Mouse (Mus musculus): ENCODE results near the gene Mrpl10. TPM values are rescaled to one million over a fixed set of nuclear protein-coding genes. Genes with fewer than 3 reads are reported as not detected.
A peak's percentile ranks its signal among the peaks of the same experiment; 100 is the strongest.

Mrpl10 gene
- polyA plus RNA-seq, 1 experiment from 2014 or later: 66.9 TPM

DNA sequence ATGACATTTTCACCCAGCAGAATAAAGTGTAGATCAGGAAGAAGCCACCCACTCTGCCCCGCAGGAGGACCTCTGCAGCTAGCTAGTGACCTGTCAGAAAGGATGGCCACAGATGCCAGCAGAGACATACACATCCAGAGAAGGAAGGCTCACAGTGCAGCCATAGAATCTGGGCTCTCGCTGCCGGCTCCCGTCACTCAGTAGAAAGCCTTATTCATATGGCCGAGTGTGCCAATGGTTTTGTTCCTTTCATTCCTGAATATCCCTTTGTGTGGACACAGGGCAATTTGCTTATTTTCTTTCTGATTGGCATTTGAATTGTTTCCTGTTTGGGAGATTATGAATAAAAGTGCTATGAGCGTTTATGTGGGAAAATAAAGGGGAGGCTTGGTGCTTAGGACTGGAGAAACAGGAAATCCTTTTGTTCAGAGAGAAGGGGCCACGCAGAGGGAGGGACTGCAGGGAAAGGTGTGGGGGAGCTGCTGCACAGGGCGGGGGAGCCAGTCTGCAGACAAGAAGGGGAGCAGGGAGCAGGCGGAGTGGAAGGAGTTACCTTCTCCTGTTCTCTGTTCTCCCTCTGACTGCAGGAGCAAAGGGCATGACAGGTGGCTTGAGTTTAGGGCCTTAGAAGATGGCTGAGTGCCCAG, 22.0 kb downstream of the Mrpl10 start:
- Histone ChIP-seq H3K9ac (ENCODE audit: low read depth, low read length) (no peak overlapping the region; the same call in 1 of the 2 replicates), H3K4me3 (ENCODE audit: low read length) (no peak overlapping the region)

DNA sequence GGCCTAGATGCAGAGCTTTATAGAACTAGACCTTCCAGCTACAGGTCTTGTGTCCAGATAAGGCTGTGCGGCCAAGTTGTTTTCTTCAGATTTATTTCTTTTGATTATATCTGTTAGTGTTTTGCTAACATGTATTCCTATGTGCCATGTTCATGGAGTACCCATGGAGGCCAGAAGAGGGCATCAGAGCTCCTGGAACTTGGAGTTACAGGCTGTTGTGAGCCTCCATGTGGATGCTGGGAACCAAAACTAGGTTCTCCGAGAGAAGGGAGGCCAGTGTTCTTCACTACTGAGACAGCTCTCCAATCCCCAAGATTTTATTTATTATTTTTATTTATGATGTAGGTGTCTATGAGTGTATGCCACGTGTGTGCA, 22.5 kb downstream of the Mrpl10 start:
- Histone ChIP-seq H3K27me3 (replicated peaks; ENCODE audit: control insufficient read depth, insufficient read depth, low read length) (no peaks in the 10 kb centered on the region), H3K27ac (ENCODE audit: low read depth, low read length) (no peak overlapping the region)

More for the DNA sequence above, 22.0 kb downstream of the Mrpl10 start:
- Histone ChIP-seq H3K4me1 (ENCODE audit: control insufficient read depth, insufficient read depth, low read depth, low read length) (no peaks in the 10 kb centered on the region), H3K9me3 (ENCODE audit: control insufficient read depth, low read length) (no peaks in the 10 kb centered on the region), H3K27ac (ENCODE audit: low read depth, low read length) (no peak overlapping the region; the same call in 1 of the 2 replicates), H3K4me2 (ENCODE audit: low read length) (no peak overlapping the region), H3K36me3 (ENCODE audit: control insufficient read depth, insufficient read depth, low read length) (peaks cover 16% of the 10 kb centered on the region), H3K27me3 (replicated peaks; ENCODE audit: control insufficient read depth, insufficient read depth, low read length) (no peaks in the 10 kb centered on the region)
- WGBS: 37% methylated on average over 9 of the region's 9 CpGs
- ATAC-seq: no peak

DNA sequence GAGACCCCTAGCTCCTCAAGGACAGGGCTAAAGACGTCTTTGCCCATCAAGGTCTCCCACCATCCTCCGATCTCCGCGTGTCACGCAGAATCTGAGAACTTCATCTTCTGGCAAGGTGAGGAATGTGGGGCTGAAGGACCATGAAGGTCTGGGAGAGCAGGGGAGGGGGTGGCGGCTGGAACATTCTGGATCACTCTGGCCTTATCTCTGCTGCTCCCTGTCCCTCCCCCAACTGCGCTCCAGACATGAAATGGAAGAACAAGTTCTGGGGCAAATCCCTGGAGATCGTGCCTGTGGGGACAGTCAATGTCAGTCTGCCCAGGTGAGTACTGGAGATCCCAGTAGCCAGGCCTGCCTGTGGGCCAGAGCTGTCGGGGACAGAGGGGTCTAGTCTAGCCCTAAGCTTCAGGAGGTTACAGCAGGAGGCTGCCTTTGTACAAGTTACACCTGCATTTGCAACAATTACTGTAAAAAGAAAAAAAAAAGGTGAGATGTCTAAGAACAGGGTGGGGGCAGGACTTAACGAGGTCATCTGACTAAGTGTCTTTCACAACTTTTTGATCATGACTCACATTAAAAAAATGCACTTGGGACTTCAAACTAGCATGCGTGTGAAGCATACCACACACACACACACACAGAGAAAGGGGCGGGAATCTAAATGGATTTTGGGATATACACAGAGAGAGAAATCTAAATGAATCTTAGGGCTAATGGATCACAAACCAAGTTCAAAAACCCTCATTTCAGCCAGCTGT, 24.4 kb downstream of the Mrpl10 start:
- peaks cover 9% of the 10 kb centered on the region for H3K36me3 ChIP-seq (ENCODE audit: control insufficient read depth, insufficient read depth, low read length)
- no peak overlapping the region for H3K27ac ChIP-seq (ENCODE audit: low read depth, low read length)
- no peak for ATAC-seq

More for the DNA sequence above, 22.5 kb downstream of the Mrpl10 start:
- 89% methylated on average over 3 of the region's 3 CpGs for whole genome bisulfite sequencing
- Histone ChIP-seq H3K4me1 (ENCODE audit: control insufficient read depth, insufficient read depth, low read depth, low read length) (no peaks in the 10 kb centered on the region), H3K4me2 (ENCODE audit: low read length) (no peak overlapping the region), H3K4me3 (ENCODE audit: low read length) (no peak overlapping the region), H3K9ac (ENCODE audit: low read depth, low read length) (no peak overlapping the region), H3K36me3 (ENCODE audit: control insufficient read depth, insufficient read depth, low read length) (peaks cover 14% of the 10 kb centered on the region), H3K9me3 (ENCODE audit: control insufficient read depth, low read length) (no peaks in the 10 kb centered on the region)
- no peak for ATAC-seq

DNA sequence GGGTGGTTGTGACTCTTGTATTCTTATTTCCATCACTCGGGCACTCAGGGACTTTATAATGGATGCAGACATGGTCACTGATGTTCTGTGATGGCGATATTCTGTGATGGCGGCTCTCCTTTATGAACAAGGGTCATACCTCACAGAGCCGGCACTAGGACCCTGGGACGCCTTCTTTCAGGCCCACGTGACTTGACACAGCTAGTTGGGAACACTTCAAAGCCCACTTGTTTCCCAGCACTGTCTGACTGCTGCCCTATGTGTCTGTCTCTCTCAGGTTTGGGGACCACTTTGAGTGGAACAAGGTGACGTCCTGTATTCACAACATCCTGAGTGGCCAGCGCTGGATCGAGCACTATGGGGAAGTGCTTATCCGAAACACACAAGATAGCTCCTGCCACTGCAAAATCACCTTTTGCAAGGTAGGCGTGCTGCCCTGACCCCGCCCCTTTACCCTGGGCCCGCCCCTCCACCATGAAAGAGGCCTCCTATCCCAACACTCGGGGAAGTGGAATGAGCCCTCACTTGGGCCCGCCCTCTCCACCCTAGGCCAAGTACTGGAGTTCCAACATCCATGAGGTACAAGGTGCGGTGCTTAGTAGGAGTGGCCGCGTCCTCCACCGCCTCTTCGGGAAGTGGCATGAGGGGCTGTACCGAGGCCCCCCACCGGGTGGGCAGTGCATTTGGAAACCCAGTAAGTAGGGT, 25.4 kb downstream of the Mrpl10 start:
- no peak for ATAC-seq
- Histone ChIP-seq H3K4me1 (ENCODE audit: control insufficient read depth, insufficient read depth, low read depth, low read length) (no peaks in the 10 kb centered on the region), H3K9me3 (ENCODE audit: control insufficient read depth, low read length) (no peaks in the 10 kb centered on the region), H3K4me2 (ENCODE audit: low read length) (no peak overlapping the region), H3K27ac (ENCODE audit: low read depth, low read length) (no peak overlapping the region), H3K36me3 (ENCODE audit: control insufficient read depth, insufficient read depth, low read length) (peaks cover 2% of the 10 kb centered on the region; the same call in 1 of the 2 replicates), H3K9ac (ENCODE audit: low read depth, low read length) (no peak overlapping the region), H3K27me3 (replicated peaks; ENCODE audit: control insufficient read depth, insufficient read depth, low read length) (no peaks in the 10 kb centered on the region), H3K4me3 (ENCODE audit: low read length) (no peak overlapping the region)
- 46% methylated on average over 21 of the region's 22 CpGs for WGBS

More for the DNA sequence above, 24.4 kb downstream of the Mrpl10 start:
- H3K4me3 ChIP-seq (ENCODE audit: low read length): no peak overlapping the region
- H3K4me2 ChIP-seq (ENCODE audit: low read length): no peak overlapping the region
- H3K9me3 ChIP-seq (ENCODE audit: control insufficient read depth, low read length): no peaks in the 10 kb centered on the region
- H3K9ac ChIP-seq (ENCODE audit: low read depth, low read length): no peak overlapping the region
- H3K4me1 ChIP-seq (ENCODE audit: control insufficient read depth, insufficient read depth, low read depth, low read length): no peaks in the 10 kb centered on the region
- 88% methylated on average over 12 of the region's 12 CpGs for WGBS
- H3K27me3 ChIP-seq (replicated peaks; ENCODE audit: control insufficient read depth, insufficient read depth, low read length): no peaks in the 10 kb centered on the region

DNA sequence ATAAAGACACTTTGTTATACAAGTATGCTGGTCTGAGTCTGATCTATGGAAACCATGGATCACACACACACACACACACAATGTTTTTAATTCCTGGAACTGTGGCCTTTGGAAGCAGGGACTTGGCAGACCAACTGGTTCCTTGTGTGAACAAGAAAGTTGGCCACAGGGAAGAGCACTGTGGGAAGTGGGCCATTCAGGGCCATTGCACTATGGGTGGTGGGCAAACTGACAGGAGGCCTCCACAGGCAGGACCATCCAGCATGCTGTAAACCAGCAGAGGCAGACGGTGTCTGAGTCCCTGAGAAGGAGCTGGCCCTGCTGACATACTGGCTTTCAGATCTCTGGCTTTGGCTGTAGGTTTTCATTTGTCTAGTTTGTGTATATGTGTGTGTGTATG, 28.0 kb downstream of the Mrpl10 start:
- Histone ChIP-seq H3K9me3 (ENCODE audit: control insufficient read depth, low read length) (no peaks in the 10 kb centered on the region), H3K36me3 (ENCODE audit: control insufficient read depth, insufficient read depth, low read length) (peaks cover 2% of the 10 kb centered on the region; the same call in 1 of the 2 replicates), H3K9ac (ENCODE audit: low read depth, low read length) (no peak overlapping the region), H3K4me2 (ENCODE audit: low read length) (no peak overlapping the region), H3K27ac (ENCODE audit: low read depth, low read length) (no peak overlapping the region), H3K27me3 (replicated peaks; ENCODE audit: control insufficient read depth, insufficient read depth, low read length) (no peaks in the 10 kb centered on the region), H3K4me3 (ENCODE audit: low read length) (no peak overlapping the region), H3K4me1 (ENCODE audit: control insufficient read depth, insufficient read depth, low read depth, low read length) (no peaks in the 10 kb centered on the region)
- peak; percentile 55; the same call in 1 of the 2 replicates for ATAC-seq
- 53% methylated on average over 1 of the region's 1 CpGs for WGBS

DNA sequence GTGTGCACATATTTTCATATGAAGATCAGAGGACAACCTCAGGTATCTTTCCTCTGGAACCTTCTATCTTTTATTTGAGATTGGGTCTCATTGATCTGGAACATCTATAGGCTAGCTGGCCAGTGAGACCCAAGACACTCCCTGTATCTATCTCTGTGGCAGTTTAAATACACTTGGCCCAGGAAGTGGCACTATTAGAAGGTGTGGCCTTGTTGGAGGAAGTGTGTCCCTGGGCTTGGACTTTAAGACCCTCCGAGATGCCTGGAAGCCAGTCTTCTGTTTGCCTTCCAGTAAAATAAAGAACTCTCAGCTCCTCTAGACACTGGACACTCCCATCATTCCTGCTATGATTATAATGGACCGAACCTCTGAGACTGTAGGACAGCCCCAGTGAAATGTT, 28.4 kb downstream of the Mrpl10 start:
- H3K27ac ChIP-seq (ENCODE audit: low read depth, low read length): no peak overlapping the region
- H3K9ac ChIP-seq (ENCODE audit: low read depth, low read length): no peak overlapping the region
- no peaks in the 10 kb centered on the region for H3K9me3 ChIP-seq (ENCODE audit: control insufficient read depth, low read length)
- H3K36me3 ChIP-seq (ENCODE audit: control insufficient read depth, insufficient read depth, low read length): 0 out of 2 replicates have a peak, but pooled peaks cover 2% of the 10 kb centered on the region
- H3K4me3 ChIP-seq (ENCODE audit: low read length): no peak overlapping the region
- H3K4me2 ChIP-seq (ENCODE audit: low read length): no peak overlapping the region
- ATAC-seq: no peak
- no peaks in the 10 kb centered on the region for H3K27me3 ChIP-seq (replicated peaks; ENCODE audit: control insufficient read depth, insufficient read depth, low read length)
- 93% methylated on average over 2 of the region's 2 CpGs for WGBS
- no peaks in the 10 kb centered on the region for H3K4me1 ChIP-seq (ENCODE audit: control insufficient read depth, insufficient read depth, low read depth, low read length)

DNA sequence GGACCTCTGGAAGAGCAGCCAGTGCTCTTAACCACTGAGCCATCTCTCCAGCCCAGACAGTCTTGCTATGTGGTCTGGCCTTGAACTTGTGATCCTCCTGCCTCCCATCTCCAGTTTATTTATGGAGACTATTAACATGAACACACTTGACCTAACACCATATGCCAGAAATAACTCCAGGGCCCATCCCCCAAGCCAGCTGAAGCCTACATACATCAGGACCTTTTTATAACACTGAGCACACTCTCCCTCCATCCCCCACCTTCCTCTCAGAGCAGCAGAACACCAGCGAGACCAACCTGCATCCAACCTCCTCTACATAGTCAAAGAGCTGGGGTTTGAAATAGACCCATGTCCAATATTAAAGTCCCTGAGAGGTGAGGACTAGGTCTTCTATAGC, 29.8 kb downstream of the Mrpl10 start:
- 82% methylated on average over 1 of the region's 1 CpGs for WGBS
- Histone ChIP-seq H3K4me2 (ENCODE audit: low read length) (no peak overlapping the region), H3K9me3 (ENCODE audit: control insufficient read depth, low read length) (no peaks in the 10 kb centered on the region), H3K36me3 (ENCODE audit: control insufficient read depth, insufficient read depth, low read length) (0 out of 2 replicates have a peak, but pooled peaks cover 2% of the 10 kb centered on the region), H3K4me3 (ENCODE audit: low read length) (no peak overlapping the region), H3K27ac (ENCODE audit: low read depth, low read length) (no peak overlapping the region), H3K9ac (ENCODE audit: low read depth, low read length) (no peak overlapping the region), H3K4me1 (ENCODE audit: control insufficient read depth, insufficient read depth, low read depth, low read length) (no peaks in the 10 kb centered on the region), H3K27me3 (replicated peaks; ENCODE audit: control insufficient read depth, insufficient read depth, low read length) (no peaks in the 10 kb centered on the region)
- ATAC-seq: no peak

DNA sequence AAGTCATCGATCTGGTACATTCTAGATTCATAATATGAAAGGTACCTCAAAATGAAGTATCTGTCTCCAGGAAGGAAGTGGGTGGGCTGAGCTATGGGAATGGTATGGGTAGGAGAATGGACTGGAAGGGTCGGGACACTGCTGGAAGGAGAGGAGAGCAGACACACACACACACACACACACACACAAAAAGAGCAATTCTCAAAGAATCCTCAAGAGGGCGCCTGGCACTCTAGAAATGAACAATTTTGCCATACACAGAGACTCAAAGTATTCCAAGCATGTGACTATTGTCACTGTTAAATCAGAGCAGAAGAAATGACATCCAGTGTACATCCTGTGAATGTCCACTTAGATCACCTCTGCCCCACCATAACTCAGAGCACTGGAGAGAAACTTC, 31.2 kb downstream of the Mrpl10 start:
- Histone ChIP-seq H3K9me3 (ENCODE audit: control insufficient read depth, low read length) (no peaks in the 10 kb centered on the region), H3K4me3 (ENCODE audit: low read length) (no peak overlapping the region), H3K9ac (ENCODE audit: low read depth, low read length) (no peak overlapping the region), H3K27me3 (replicated peaks; ENCODE audit: control insufficient read depth, insufficient read depth, low read length) (no peaks in the 10 kb centered on the region), H3K27ac (ENCODE audit: low read depth, low read length) (no peak overlapping the region), H3K36me3 (ENCODE audit: control insufficient read depth, insufficient read depth, low read length) (0 out of 2 replicates have a peak, but pooled peaks cover 2% of the 10 kb centered on the region), H3K4me1 (ENCODE audit: control insufficient read depth, insufficient read depth, low read depth, low read length) (no peaks in the 10 kb centered on the region), H3K4me2 (ENCODE audit: low read length) (no peak overlapping the region)
- 36% methylated on average over 3 of the region's 3 CpGs for WGBS
- peak; percentile 72 for ATAC-seq

DNA sequence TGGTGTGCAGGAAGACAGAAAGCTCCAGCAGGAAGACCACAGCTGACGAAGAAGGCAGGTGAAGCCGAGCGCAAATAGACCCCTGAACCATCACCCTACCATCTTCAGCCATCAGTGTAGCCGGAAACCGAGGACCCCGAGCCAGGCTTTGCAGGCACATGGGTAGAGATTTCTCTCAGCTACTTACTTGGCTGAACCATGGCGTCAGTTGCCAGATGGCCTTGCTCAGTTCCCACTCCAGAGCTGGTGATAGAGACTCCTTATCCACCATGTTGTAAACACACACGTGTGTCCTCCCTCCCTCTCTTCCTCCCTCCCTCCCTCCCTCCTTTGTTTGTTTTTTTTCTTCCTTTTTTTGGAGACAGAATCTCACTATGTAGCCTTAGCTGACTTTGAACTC, 32.9 kb downstream of the Mrpl10 start:
- Histone ChIP-seq H3K4me3 (ENCODE audit: low read length) (no peak overlapping the region), H3K9ac (ENCODE audit: low read depth, low read length) (no peak overlapping the region), H3K36me3 (ENCODE audit: control insufficient read depth, insufficient read depth, low read length) (no peaks in the 10 kb centered on the region), H3K4me1 (ENCODE audit: control insufficient read depth, insufficient read depth, low read depth, low read length) (no peaks in the 10 kb centered on the region), H3K27ac (ENCODE audit: low read depth, low read length) (no peak overlapping the region), H3K4me2 (ENCODE audit: low read length) (no peak overlapping the region), H3K9me3 (ENCODE audit: control insufficient read depth, low read length) (no peaks in the 10 kb centered on the region), H3K27me3 (replicated peaks; ENCODE audit: control insufficient read depth, insufficient read depth, low read length) (no peaks in the 10 kb centered on the region)
- ATAC-seq: no peak
- 65% methylated on average over 8 of the region's 8 CpGs for WGBS

All from hindbrain, embryonic 16.5 days (tissue).